Mouse (Mus musculus): ENCODE measurements around the gene Ascc2. TPM values are rescaled to one million over a fixed set of nuclear protein-coding genes. Genes with fewer than 3 reads are reported as not detected.

The Ascc2 gene
- polyA plus RNA-seq, 1 experiment = 17.2 TPM

- Histone ChIP-seq H3K4me1 (ENCODE audit: control insufficient read depth, insufficient read depth, insufficient read length, low read length) (no peaks in the 10 kb centered on the region), H3K36me3 (ENCODE audit: control insufficient read depth, insufficient read depth, low read length) (no peaks in the 10 kb centered on the region), H3K27ac (ENCODE audit: insufficient read depth, low read depth, low read length) (no peak within 1 kb of the TSS), H3K27me3 (ENCODE audit: control insufficient read depth, insufficient read depth, low read length) (no peaks in the 10 kb centered on the region), H3K4me3 (ENCODE audit: low read depth, low read length) (no peak within 1 kb of the TSS)
- TF ChIP-seq CTCF (IDR thresholded peaks at IDR 0.05; ENCODE audit: extremely low read depth, insufficient read length, insufficient replicate concordance, low read depth, low read length) (no peak), POLR2A (IDR thresholded peaks at IDR 0.05; ENCODE audit: low read depth, low read length) (no peak)
- WGBS = 75% methylated on average over 16 of the region's 16 CpGs
Measured at GRCm38 (mm10) chr11:4620017-4620485, 17.5 kb upstream of the Ascc2 start, which contains the start of gene Gm11032. Gene Gm11032, plus strand, starts transcription at chr11:4620067.

GRCm38 (mm10) chr11:4620501-4621108 is 16.9 kb upstream of the Ascc2 start:
- Histone ChIP-seq H3K4me1 (ENCODE audit: control insufficient read depth, insufficient read depth, insufficient read length, low read length) (no peaks in the 10 kb centered on the region), H3K36me3 (ENCODE audit: control insufficient read depth, insufficient read depth, low read length) (no peaks in the 10 kb centered on the region), H3K27ac (ENCODE audit: insufficient read depth, low read depth, low read length) (no peak overlapping the region), H3K27me3 (ENCODE audit: control insufficient read depth, insufficient read depth, low read length) (no peaks in the 10 kb centered on the region), H3K4me3 (ENCODE audit: low read depth, low read length) (no peak overlapping the region)
- WGBS = 61% methylated on average over 13 of the region's 13 CpGs
- TF ChIP-seq POLR2A (IDR thresholded peaks at IDR 0.05; ENCODE audit: low read depth, low read length) = no peak
- no peak for TF ChIP-seq CTCF (IDR thresholded peaks at IDR 0.05; ENCODE audit: extremely low read depth, insufficient read length, insufficient replicate concordance, low read depth, low read length)

- H3K4me1 ChIP-seq (ENCODE audit: control insufficient read depth, insufficient read depth, insufficient read length, low read length) = no peaks in the 10 kb centered on the region
- H3K27me3 ChIP-seq (ENCODE audit: control insufficient read depth, insufficient read depth, low read length) = no peaks in the 10 kb centered on the region
- no peak for TF ChIP-seq POLR2A (IDR thresholded peaks at IDR 0.05; ENCODE audit: low read depth, low read length)
- H3K4me3 ChIP-seq (ENCODE audit: low read depth, low read length) = no peak overlapping the region
- no peaks in the 10 kb centered on the region for H3K36me3 ChIP-seq (ENCODE audit: control insufficient read depth, insufficient read depth, low read length)
- H3K27ac ChIP-seq (ENCODE audit: insufficient read depth, low read depth, low read length) = no peak overlapping the region
- WGBS = 69% methylated on average over 4 of the region's 4 CpGs
Measured at GRCm38 (mm10) chr11:4621866-4622265, 15.7 kb upstream of the Ascc2 start.

GRCm38 (mm10) chr11:4622442-4622986 is 15.0 kb upstream of the Ascc2 start:
- Histone ChIP-seq H3K36me3 (ENCODE audit: control insufficient read depth, insufficient read depth, low read length) (no peaks in the 10 kb centered on the region), H3K27ac (ENCODE audit: insufficient read depth, low read depth, low read length) (no peak overlapping the region), H3K4me3 (ENCODE audit: low read depth, low read length) (no peak overlapping the region), H3K4me1 (ENCODE audit: control insufficient read depth, insufficient read depth, insufficient read length, low read length) (no peaks in the 10 kb centered on the region), H3K27me3 (ENCODE audit: control insufficient read depth, insufficient read depth, low read length) (no peaks in the 10 kb centered on the region)
- TF ChIP-seq POLR2A (IDR thresholded peaks at IDR 0.05; ENCODE audit: low read depth, low read length) = no peak
- TF ChIP-seq CTCF (IDR thresholded peaks at IDR 0.05; ENCODE audit: extremely low read depth, insufficient read length, insufficient replicate concordance, low read depth, low read length) = no peak
- WGBS = 73% methylated on average over 7 of the region's 7 CpGs

- H3K4me3 ChIP-seq (ENCODE audit: low read depth, low read length) = no peak overlapping the region
- H3K27me3 ChIP-seq (ENCODE audit: control insufficient read depth, insufficient read depth, low read length) = no peaks in the 10 kb centered on the region
- TF ChIP-seq POLR2A (IDR thresholded peaks at IDR 0.05; ENCODE audit: low read depth, low read length) = no peak
- TF ChIP-seq CTCF (IDR thresholded peaks at IDR 0.05; ENCODE audit: extremely low read depth, insufficient read length, insufficient replicate concordance, low read depth, low read length) = no peak
- no peaks in the 10 kb centered on the region for H3K36me3 ChIP-seq (ENCODE audit: control insufficient read depth, insufficient read depth, low read length)
- no peak overlapping the region for H3K27ac ChIP-seq (ENCODE audit: insufficient read depth, low read depth, low read length)
- H3K4me1 ChIP-seq (ENCODE audit: control insufficient read depth, insufficient read depth, insufficient read length, low read length) = no peaks in the 10 kb centered on the region
- WGBS = 69% methylated on average over 5 of the region's 5 CpGs
Measured at GRCm38 (mm10) chr11:4622997-4623396, 14.6 kb upstream of the Ascc2 start.

- no peak overlapping the region for H3K4me3 ChIP-seq (ENCODE audit: low read depth, low read length)
- H3K27me3 ChIP-seq (ENCODE audit: control insufficient read depth, insufficient read depth, low read length) = no peaks in the 10 kb centered on the region
- no peaks in the 10 kb centered on the region for H3K36me3 ChIP-seq (ENCODE audit: control insufficient read depth, insufficient read depth, low read length)
- TF ChIP-seq CTCF (IDR thresholded peaks at IDR 0.05; ENCODE audit: extremely low read depth, insufficient read length, insufficient replicate concordance, low read depth, low read length) = no peak
- no peak overlapping the region for H3K27ac ChIP-seq (ENCODE audit: insufficient read depth, low read depth, low read length)
- no peaks in the 10 kb centered on the region for H3K4me1 ChIP-seq (ENCODE audit: control insufficient read depth, insufficient read depth, insufficient read length, low read length)
- WGBS = 82% methylated on average over 7 of the region's 7 CpGs
Measured at GRCm38 (mm10) chr11:4625931-4626330, 11.6 kb upstream of the Ascc2 start.

- no peaks in the 10 kb centered on the region for H3K27me3 ChIP-seq (ENCODE audit: control insufficient read depth, insufficient read depth, low read length)
- no peaks in the 10 kb centered on the region for H3K4me1 ChIP-seq (ENCODE audit: control insufficient read depth, insufficient read depth, insufficient read length, low read length)
- H3K36me3 ChIP-seq (ENCODE audit: control insufficient read depth, insufficient read depth, low read length) = no peaks in the 10 kb centered on the region
- no peak for TF ChIP-seq POLR2A (IDR thresholded peaks at IDR 0.05; ENCODE audit: low read depth, low read length)
- TF ChIP-seq CTCF (IDR thresholded peaks at IDR 0.05; ENCODE audit: extremely low read depth, insufficient read length, insufficient replicate concordance, low read depth, low read length) = no peak
- H3K27ac ChIP-seq (ENCODE audit: insufficient read depth, low read depth, low read length) = no peak overlapping the region
- no peak overlapping the region for H3K4me3 ChIP-seq (ENCODE audit: low read depth, low read length)
- 59% methylated on average over 7 of the region's 7 CpGs for WGBS
Measured at GRCm38 (mm10) chr11:4627636-4628035, 9.9 kb upstream of the Ascc2 start.

All from small intestine, adult 2 months (tissue).